Mouse (Mus musculus) embryonic facial prominence, embryonic 11.5 days (tissue): Measurements from ENCODE around the gene Irgq. TPM values are rescaled to one million over a fixed set of nuclear protein-coding genes. Genes with fewer than 3 reads are reported as not detected.

ENCODE experiments used
- ATAC-seq: fragments of 200-750 bp; cut with Nextera tagmentation; replicated peaks from 2 replicates; pipeline ENCODE4 v1.8.0; 2017; ENCODE audit warnings: low read depth; ENCODE audit not compliant: insufficient number of reproducible peaks, low FRiP score, low TSS enrichment
- DNase-seq: peaks from one replicate; pipeline ENCODE4 v3.0.0-alpha.2; 2015; ENCODE audit warnings: low spot score
- H3K27ac ChIP-seq: fragments of 300-500 bp; sonication (generic); replicated peaks from 2 replicates; pipeline ENCODE4 v1.5.1; 2014; ENCODE audit warnings: mild to moderate bottlenecking, low read depth, low read length, control low read depth
- H3K27me3 ChIP-seq: fragments of 300-500 bp; sonication (generic); 2 replicates; pipeline ENCODE4 v1.6.1; 2014; ENCODE audit warnings: mild to moderate bottlenecking, low read length, moderate library complexity, mixed read lengths; ENCODE audit not compliant: control insufficient read depth, insufficient read depth
- H3K36me3 ChIP-seq: fragments of 300-500 bp; sonication (generic); replicated peaks from 2 replicates; pipeline ENCODE4 v1.6.1; 2014; ENCODE audit warnings: low read depth, mild to moderate bottlenecking, low read length, moderate library complexity, mixed read lengths; ENCODE audit not compliant: control insufficient read depth, insufficient read depth
- H3K4me1 ChIP-seq: fragments of 300-500 bp; sonication (generic); 2 replicates; pipeline ENCODE4 v1.6.1; 2014; ENCODE audit warnings: low read length, mixed read lengths; ENCODE audit not compliant: control insufficient read depth, insufficient read depth
- H3K4me2 ChIP-seq: fragments of 300-500 bp; sonication (generic); 2 replicates; pipeline ENCODE4 v1.6.1; 2014; ENCODE audit warnings: low read depth, mild to moderate bottlenecking, control low read depth, low read length, moderate library complexity
- H3K4me3 ChIP-seq: fragments of 300-500 bp; sonication (generic); 2 replicates; pipeline ENCODE4 v1.5.1; 2014; ENCODE audit warnings: low read depth, low read length, control low read depth
- H3K9ac ChIP-seq: fragments of 300-500 bp; sonication (generic); replicated peaks from 2 replicates; pipeline ENCODE4 v1.6.1; 2014; ENCODE audit warnings: mild to moderate bottlenecking, control low read depth, low read length
- H3K9me3 ChIP-seq: fragments of 300-500 bp; sonication (generic); replicated peaks from 2 replicates; pipeline ENCODE4 v1.6.1; 2016; ENCODE audit warnings: mild to moderate bottlenecking, low read length, inconsistent platforms, mixed read lengths; ENCODE audit not compliant: control insufficient read depth
- WGBS: fragments of 180-500 bp; shearing (Covaris S2); extraction: QIAGEN DNeasy Blood & Tissue Kit; methylation state at CpG from one replicate; pipeline ENCODE4 v1.1.7; 2014; 5-methylcytosine and 5-hydroxymethylcytosine counted together
- polyA plus RNA-seq: library from polyadenylated mRNA; unstranded; fragments of >200 nt; fragmentation: Nextera tagmentation; extraction: Ambion mirVana; gene quantifications from 2 replicates; pipeline ENCODE4 v1.2.1, GENCODE M21; 2014

Irgq gene
- polyA plus RNA-seq, 1 experiment from 2014 or later: 8.0 TPM

DNA sequence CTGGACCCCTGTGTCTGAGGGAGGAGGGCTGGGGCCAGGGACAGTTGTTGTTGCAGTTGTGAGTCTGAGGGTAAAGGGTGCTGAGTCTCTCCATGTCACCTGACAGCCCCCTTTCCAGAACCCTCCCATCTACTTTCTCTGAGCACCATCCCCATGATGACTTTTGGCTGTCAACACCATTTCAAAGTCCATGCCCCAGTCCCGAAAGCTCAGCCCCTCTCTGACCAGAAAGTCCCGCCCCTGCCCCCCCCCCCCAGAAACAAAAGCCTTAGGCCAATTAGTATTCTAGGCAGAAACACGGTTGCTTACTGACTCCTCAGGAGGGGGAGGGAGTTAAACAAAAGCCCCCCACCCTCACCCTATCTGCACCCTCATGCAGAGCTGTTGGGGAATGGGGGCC lies 43.1 kb upstream of the Irgq start:
- H3K4me3 ChIP-seq: no peak overlapping the region
- no peak overlapping the region for H3K9ac ChIP-seq
- H3K27ac ChIP-seq: no peak overlapping the region
- no peaks in the 10 kb centered on the region for H3K9me3 ChIP-seq
- no peaks in the 10 kb centered on the region for H3K27me3 ChIP-seq
- ATAC-seq: peak; percentile 20; the same call in 1 of the 2 replicates
- no peak for DNase-seq
- H3K4me2 ChIP-seq: no peak overlapping the region
- H3K4me1 ChIP-seq: no peaks in the 10 kb centered on the region
- 31% methylated on average over 3 of the region's 3 CpGs for WGBS
- H3K36me3 ChIP-seq: no peaks in the 10 kb centered on the region

DNA sequence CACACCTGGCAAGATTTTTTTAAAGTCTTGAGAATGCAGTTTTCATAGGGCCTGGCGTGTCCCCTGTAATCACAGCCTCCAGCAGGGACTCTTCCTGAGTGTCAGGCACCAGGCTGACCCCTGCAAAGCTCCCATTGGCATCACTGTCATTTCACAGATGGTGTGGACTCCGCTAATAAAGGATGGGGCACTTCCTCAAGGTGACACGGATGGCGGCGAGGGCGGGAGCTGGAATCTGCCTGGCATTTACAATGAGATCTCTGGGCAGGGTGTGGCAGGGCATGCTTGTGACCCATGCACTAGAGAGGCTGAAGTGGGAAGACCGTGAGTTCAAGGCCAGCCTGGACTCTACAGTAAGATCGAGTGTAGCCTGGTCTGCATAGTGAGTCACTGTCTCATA lies 42.2 kb upstream of the Irgq start:
- DNase-seq: no peak
- no peaks in the 10 kb centered on the region for H3K27me3 ChIP-seq
- no peaks in the 10 kb centered on the region for H3K36me3 ChIP-seq
- H3K9me3 ChIP-seq: no peaks in the 10 kb centered on the region
- no peak overlapping the region for H3K27ac ChIP-seq
- WGBS: 83% methylated on average over 8 of the region's 8 CpGs
- no peak overlapping the region for H3K4me2 ChIP-seq
- H3K4me1 ChIP-seq: no peaks in the 10 kb centered on the region
- no peak overlapping the region for H3K4me3 ChIP-seq
- no peak for ATAC-seq
- H3K9ac ChIP-seq: no peak overlapping the region

DNA sequence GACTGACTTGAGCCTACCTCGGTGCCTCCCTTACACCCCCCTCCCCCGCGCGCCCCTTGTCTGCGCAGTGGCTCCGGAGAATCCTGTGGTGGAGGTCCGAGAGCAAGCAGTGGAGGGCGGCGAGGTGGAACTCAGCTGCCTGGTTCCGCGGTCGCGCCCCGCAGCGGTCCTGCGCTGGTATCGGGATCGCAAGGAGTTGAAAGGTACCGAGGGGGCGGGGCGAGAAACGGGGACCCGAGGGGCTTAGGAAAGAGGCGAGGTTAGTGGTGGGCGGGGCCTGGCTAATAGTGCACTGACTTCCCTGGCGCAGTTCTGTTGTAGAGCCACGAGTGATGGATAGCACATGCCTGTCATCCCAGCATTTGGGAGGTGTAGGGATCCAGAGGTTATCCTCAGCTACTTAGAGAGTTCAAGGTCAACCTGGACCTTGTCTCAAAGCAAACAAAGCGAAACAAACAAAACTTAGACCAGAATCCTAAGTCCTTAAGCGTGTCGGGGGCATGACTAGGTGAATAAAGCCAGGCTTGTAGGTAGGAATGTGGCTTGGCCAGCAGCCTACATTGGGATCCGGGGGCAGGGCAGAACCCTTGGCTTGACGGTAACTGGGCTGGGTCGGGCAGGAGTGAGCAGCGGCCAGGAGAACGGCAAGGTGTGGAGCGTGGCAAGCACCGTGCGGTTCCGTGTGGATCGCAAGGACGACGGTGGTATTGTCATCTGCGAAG lies 30.5 kb upstream of the Irgq start:
- ATAC-seq (peak; percentile 61), DNase-seq (peak; percentile 63)
- Histone ChIP-seq H3K4me2 (peak overlapping the region; percentile 59), H3K27me3 (peaks cover 23% of the 10 kb centered on the region), H3K27ac (no peak overlapping the region), H3K4me3 (peak overlapping the region; percentile 24; the same call in 1 of the 2 replicates), H3K4me1 (peaks cover 2% of the 10 kb centered on the region; the same call in 1 of the 2 replicates), H3K9me3 (no peaks in the 10 kb centered on the region), H3K9ac (peak overlapping the region; percentile 47), H3K36me3 (no peaks in the 10 kb centered on the region)
- 14% methylated on average over 42 of the region's 43 CpGs for WGBS

DNA sequence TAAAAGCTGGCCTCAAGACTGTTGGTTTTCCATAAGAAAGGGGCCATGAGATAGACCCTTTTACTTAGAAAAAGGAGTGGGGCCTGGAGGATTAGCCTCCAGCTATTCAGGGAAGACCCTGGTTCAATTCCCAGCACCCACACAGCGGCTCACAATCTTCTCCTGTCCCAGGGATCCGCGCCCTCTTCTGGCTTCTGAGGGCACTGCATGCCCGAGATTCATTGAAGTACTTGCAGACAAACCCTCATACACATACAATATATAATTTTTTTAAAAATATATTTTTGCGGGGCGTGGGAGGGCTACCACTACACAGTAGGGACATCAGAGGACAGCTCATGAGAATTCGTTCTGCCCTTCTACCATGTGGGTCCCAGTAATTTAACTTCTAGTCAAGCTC lies 29.6 kb upstream of the Irgq start:
- no peak overlapping the region for H3K4me2 ChIP-seq
- no peak overlapping the region for H3K27ac ChIP-seq
- no peak overlapping the region for H3K9ac ChIP-seq
- H3K4me3 ChIP-seq: no peak overlapping the region
- no peaks in the 10 kb centered on the region for H3K36me3 ChIP-seq
- H3K27me3 ChIP-seq: peaks cover 23% of the 10 kb centered on the region
- no peak for ATAC-seq
- H3K9me3 ChIP-seq: no peaks in the 10 kb centered on the region
- H3K4me1 ChIP-seq: peaks cover 2% of the 10 kb centered on the region; the same call in 1 of the 2 replicates
- peak; percentile 56 for DNase-seq
- 17% methylated on average over 7 of the region's 7 CpGs for WGBS

DNA sequence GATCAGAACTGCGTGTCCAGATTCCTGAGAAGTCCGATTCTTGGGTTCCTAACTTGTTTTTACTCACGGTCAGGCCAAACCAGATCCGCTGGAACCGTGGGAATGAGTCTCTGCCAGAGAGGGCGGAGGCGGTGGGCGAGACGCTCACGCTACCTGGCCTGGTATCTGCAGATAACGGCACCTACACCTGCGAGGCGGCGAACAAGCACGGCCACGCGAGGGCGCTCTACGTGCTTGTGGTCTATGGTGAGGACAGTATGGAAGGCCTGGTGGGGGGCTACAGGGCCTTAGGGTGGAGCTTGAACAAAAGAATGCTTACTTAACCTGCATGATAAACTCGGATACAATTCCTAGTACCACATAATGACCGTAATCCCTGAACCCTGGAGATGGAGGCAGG lies 29.0 kb upstream of the Irgq start:
- no peak overlapping the region for H3K9ac ChIP-seq
- H3K4me1 ChIP-seq: peaks cover 2% of the 10 kb centered on the region; the same call in 1 of the 2 replicates
- WGBS: 41% methylated on average over 21 of the region's 21 CpGs
- H3K4me3 ChIP-seq: no peak overlapping the region
- no peak overlapping the region for H3K27ac ChIP-seq
- ATAC-seq: no peak
- no peak for DNase-seq
- H3K4me2 ChIP-seq: no peak overlapping the region
- H3K27me3 ChIP-seq: peaks cover 23% of the 10 kb centered on the region
- H3K9me3 ChIP-seq: no peaks in the 10 kb centered on the region
- no peaks in the 10 kb centered on the region for H3K36me3 ChIP-seq

DNA sequence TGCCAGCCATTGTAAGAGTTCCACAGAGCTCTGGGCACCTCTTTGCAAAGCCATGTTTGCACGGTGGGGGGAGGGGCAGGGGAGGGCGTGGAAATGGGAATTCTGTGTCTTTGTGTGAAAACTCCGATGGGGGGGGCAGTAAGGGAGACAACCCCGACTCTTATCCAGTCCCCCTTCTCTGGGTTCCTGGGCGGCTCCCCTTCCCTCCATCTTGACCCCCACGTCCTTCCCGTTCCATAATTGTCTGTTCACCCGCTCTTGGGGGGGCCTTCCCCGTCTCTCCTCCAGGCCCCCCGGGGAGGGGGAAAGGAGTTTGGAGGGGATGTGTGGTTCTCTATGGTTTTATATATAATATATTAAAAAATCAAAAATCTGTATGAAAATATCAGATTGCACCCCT lies 26.5 kb upstream of the Irgq start:
- no peak overlapping the region for H3K27ac ChIP-seq
- no peak overlapping the region for H3K4me3 ChIP-seq
- H3K36me3 ChIP-seq: no peaks in the 10 kb centered on the region
- H3K9me3 ChIP-seq: no peaks in the 10 kb centered on the region
- peak overlapping the region; percentile 4; the same call in 1 of the 2 replicates for H3K4me2 ChIP-seq
- ATAC-seq: no peak
- peaks cover 2% of the 10 kb centered on the region; the same call in 1 of the 2 replicates for H3K4me1 ChIP-seq
- 37% methylated on average over 9 of the region's 10 CpGs for WGBS
- peaks cover 17% of the 10 kb centered on the region for H3K27me3 ChIP-seq
- no peak overlapping the region for H3K9ac ChIP-seq
- no peak for DNase-seq

DNA sequence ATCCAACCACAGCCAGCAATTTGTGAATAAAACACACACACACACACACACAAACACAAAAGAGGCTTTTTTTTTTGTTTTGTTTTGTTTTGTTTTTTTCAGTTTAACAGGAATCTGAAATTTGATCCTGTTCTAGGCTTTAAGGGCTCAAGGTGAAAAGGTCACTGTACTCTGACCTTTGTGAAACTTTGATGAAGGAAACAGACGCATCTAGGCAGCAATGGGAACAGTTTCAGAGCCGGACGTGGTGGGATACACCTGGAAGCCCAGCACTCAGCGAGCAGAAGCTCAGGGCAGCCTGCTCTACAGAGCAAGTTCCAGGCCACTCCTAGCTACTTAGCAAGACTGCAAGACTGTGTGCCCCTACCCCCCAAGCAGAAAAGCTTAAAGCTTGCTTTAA lies 25.6 kb upstream of the Irgq start:
- Histone ChIP-seq H3K4me2 (no peak overlapping the region), H3K27ac (no peak overlapping the region), H3K9me3 (no peaks in the 10 kb centered on the region), H3K4me3 (no peak overlapping the region), H3K36me3 (no peaks in the 10 kb centered on the region), H3K4me1 (no peaks in the 10 kb centered on the region; the same call in 1 of the 2 replicates), H3K27me3 (peaks cover 9% of the 10 kb centered on the region), H3K9ac (no peak overlapping the region)
- DNase-seq: no peak
- ATAC-seq: no peak
- 7% methylated on average over 4 of the region's 4 CpGs for WGBS

DNA sequence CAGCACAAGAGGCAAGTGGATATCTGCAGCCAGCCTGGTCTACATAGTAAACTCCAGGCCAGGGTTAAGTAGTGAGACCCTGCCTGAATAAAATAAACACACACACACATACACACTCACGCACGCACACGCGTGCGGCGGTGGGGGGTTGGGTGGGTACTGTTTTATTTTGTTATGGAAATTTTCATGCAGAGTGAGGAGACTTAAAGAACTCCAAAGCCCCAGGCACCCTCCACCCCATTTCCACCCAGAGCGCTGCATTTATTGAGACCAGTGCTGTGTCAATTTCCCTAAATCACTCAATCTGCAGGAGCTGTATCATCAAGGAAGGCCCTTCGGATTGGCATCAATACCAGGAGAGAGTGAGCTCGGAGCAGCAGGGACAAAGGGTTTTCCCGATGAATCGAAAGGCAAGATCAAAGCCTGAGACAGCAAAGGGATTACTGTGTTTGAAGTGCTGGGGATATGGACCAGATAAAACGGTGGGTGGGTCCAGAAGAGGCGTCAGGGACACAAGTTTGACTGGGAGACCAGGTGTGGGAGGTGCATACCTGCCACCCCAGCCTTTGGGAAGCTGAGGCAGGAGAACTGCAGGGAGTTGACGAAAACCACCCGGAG lies 24.9 kb upstream of the Irgq start:
- no peak overlapping the region for H3K4me2 ChIP-seq
- no peaks in the 10 kb centered on the region for H3K9me3 ChIP-seq
- H3K4me3 ChIP-seq: no peak overlapping the region
- 21% methylated on average over 15 of the region's 15 CpGs for WGBS
- H3K9ac ChIP-seq: no peak overlapping the region
- H3K4me1 ChIP-seq: no peaks in the 10 kb centered on the region; the same call in 1 of the 2 replicates
- H3K27me3 ChIP-seq: peaks cover 3% of the 10 kb centered on the region; the same call in 1 of the 2 replicates
- no peak overlapping the region for H3K27ac ChIP-seq
- no peak for ATAC-seq
- H3K36me3 ChIP-seq: no peaks in the 10 kb centered on the region
- no peak for DNase-seq
